Mouse (Mus musculus): ENCODE measurements at regions not wholly inside any gene's neighbourhood (a gene's known extent, or its start where the extent isn't known, plus 50 kb on each side); places are given as distances from the start of the nearest gene placed in this dataset.

GRCm38 (mm10) chr10:44730721-44731120 lies 202.4 kb upstream of the Prdm1 start:
- Histone ChIP-seq H3K27ac (no peak overlapping the region), H3K9ac (no peak overlapping the region), H3K4me3 (replicated peaks; ENCODE audit: low read length) (no peak overlapping the region), H3K36me3 (replicated peaks; ENCODE audit: control insufficient read depth, insufficient read depth) (no peaks in the 10 kb centered on the region), H3K9me3 (ENCODE audit: control insufficient read depth, low read length) (no peaks in the 10 kb centered on the region), H3K4me2 (replicated peaks) (no peak overlapping the region), H3K27me3 (ENCODE audit: control insufficient read depth, insufficient read depth, low read length) (no peaks in the 10 kb centered on the region), H3K4me1 (replicated peaks; ENCODE audit: control insufficient read depth, insufficient read depth, low read length) (no peaks in the 10 kb centered on the region)
- no peak for DNase-seq (ENCODE audit: low spot score)
- WGBS = 90% methylated on average over 8 of the region's 8 CpGs
- no peak for ATAC-seq (ENCODE audit: low FRiP score)

- no peak for ATAC-seq (ENCODE audit: low FRiP score)
- H3K4me1 ChIP-seq (replicated peaks; ENCODE audit: control insufficient read depth, insufficient read depth, low read length) = no peaks in the 10 kb centered on the region
- no peak overlapping the region for H3K27ac ChIP-seq
- no peak overlapping the region for H3K9ac ChIP-seq
- no peak overlapping the region for H3K4me3 ChIP-seq (replicated peaks; ENCODE audit: low read length)
- H3K9me3 ChIP-seq (ENCODE audit: control insufficient read depth, low read length) = no peaks in the 10 kb centered on the region
- no peak for DNase-seq (ENCODE audit: low spot score)
- H3K27me3 ChIP-seq (ENCODE audit: control insufficient read depth, insufficient read depth, low read length) = no peaks in the 10 kb centered on the region
- no peaks in the 10 kb centered on the region for H3K36me3 ChIP-seq (replicated peaks; ENCODE audit: control insufficient read depth, insufficient read depth)
- no peak overlapping the region for H3K4me2 ChIP-seq (replicated peaks)
- 85% methylated on average over 4 of the region's 4 CpGs for WGBS
Measured at GRCm38 (mm10) chr10:44728963-44729362, 200.7 kb upstream of the Prdm1 start.

GRCm38 (mm10) chr10:44724575-44724974 lies 196.3 kb upstream of the Prdm1 start:
- no peak overlapping the region for H3K9ac ChIP-seq
- H3K9me3 ChIP-seq (ENCODE audit: control insufficient read depth, low read length) = no peaks in the 10 kb centered on the region
- ATAC-seq (ENCODE audit: low FRiP score) (no peak), DNase-seq (ENCODE audit: low spot score) (no peak)
- no peaks in the 10 kb centered on the region for H3K36me3 ChIP-seq (replicated peaks; ENCODE audit: control insufficient read depth, insufficient read depth)
- H3K4me3 ChIP-seq (replicated peaks; ENCODE audit: low read length) = no peak overlapping the region
- H3K27me3 ChIP-seq (ENCODE audit: control insufficient read depth, insufficient read depth, low read length) = no peaks in the 10 kb centered on the region
- H3K4me1 ChIP-seq (replicated peaks; ENCODE audit: control insufficient read depth, insufficient read depth, low read length) = no peaks in the 10 kb centered on the region
- no peak overlapping the region for H3K27ac ChIP-seq
- 77% methylated on average over 3 of the region's 3 CpGs for WGBS
- H3K4me2 ChIP-seq (replicated peaks) = no peak overlapping the region

- DNase-seq (ENCODE audit: low spot score) (no peak), ATAC-seq (ENCODE audit: low FRiP score) (no peak)
- Histone ChIP-seq H3K36me3 (replicated peaks; ENCODE audit: control insufficient read depth, insufficient read depth) (no peaks in the 10 kb centered on the region), H3K4me1 (replicated peaks; ENCODE audit: control insufficient read depth, insufficient read depth, low read length) (no peaks in the 10 kb centered on the region), H3K27me3 (ENCODE audit: control insufficient read depth, insufficient read depth, low read length) (no peaks in the 10 kb centered on the region), H3K9me3 (ENCODE audit: control insufficient read depth, low read length) (no peaks in the 10 kb centered on the region), H3K9ac (no peak overlapping the region), H3K27ac (no peak overlapping the region), H3K4me3 (replicated peaks; ENCODE audit: low read length) (no peak overlapping the region), H3K4me2 (replicated peaks) (no peak overlapping the region)
- WGBS = 74% methylated on average over 1 of the region's 1 CpGs
Measured at GRCm38 (mm10) chr10:44723845-44724244, 195.5 kb upstream of the Prdm1 start.

- no peak overlapping the region for H3K4me3 ChIP-seq (replicated peaks; ENCODE audit: low read length)
- DNase-seq (ENCODE audit: low spot score) = no peak
- no peak overlapping the region for H3K9ac ChIP-seq
- H3K4me1 ChIP-seq (replicated peaks; ENCODE audit: control insufficient read depth, insufficient read depth, low read length) = no peaks in the 10 kb centered on the region
- no peak for ATAC-seq (ENCODE audit: low FRiP score)
- WGBS = 85% methylated on average over 5 of the region's 5 CpGs
- H3K4me2 ChIP-seq (replicated peaks) = no peak overlapping the region
- H3K36me3 ChIP-seq (replicated peaks; ENCODE audit: control insufficient read depth, insufficient read depth) = no peaks in the 10 kb centered on the region
- H3K27ac ChIP-seq = no peak overlapping the region
- no peaks in the 10 kb centered on the region for H3K27me3 ChIP-seq (ENCODE audit: control insufficient read depth, insufficient read depth, low read length)
- H3K9me3 ChIP-seq (ENCODE audit: control insufficient read depth, low read length) = no peaks in the 10 kb centered on the region
Measured at GRCm38 (mm10) chr10:44723321-44723720, 195.0 kb upstream of the Prdm1 start.

- 87% methylated on average over 10 of the region's 10 CpGs for WGBS
- no peak for ATAC-seq (ENCODE audit: low FRiP score)
Measured at GRCm38 (mm10) chr10:44721670-44722069, 193.4 kb upstream of the Prdm1 start.

GRCm38 (mm10) chr10:44716612-44717011 lies 188.3 kb upstream of the Prdm1 start:
- WGBS = 21% methylated on average over 5 of the region's 5 CpGs
- ATAC-seq (ENCODE audit: low FRiP score) (no peak), DNase-seq (ENCODE audit: low spot score) (no peak)

More at GRCm38 (mm10) chr10:44721670-44722069, 193.4 kb upstream of the Prdm1 start:
- Histone ChIP-seq H3K9me3 (ENCODE audit: control insufficient read depth, low read length) (no peaks in the 10 kb centered on the region), H3K9ac (no peak overlapping the region), H3K27ac (no peak overlapping the region), H3K4me2 (replicated peaks) (no peak overlapping the region), H3K4me1 (replicated peaks; ENCODE audit: control insufficient read depth, insufficient read depth, low read length) (no peaks in the 10 kb centered on the region), H3K36me3 (replicated peaks; ENCODE audit: control insufficient read depth, insufficient read depth) (no peaks in the 10 kb centered on the region), H3K4me3 (replicated peaks; ENCODE audit: low read length) (no peak overlapping the region), H3K27me3 (ENCODE audit: control insufficient read depth, insufficient read depth, low read length) (no peaks in the 10 kb centered on the region)
- no peak for DNase-seq (ENCODE audit: low spot score)

GRCm38 (mm10) chr10:44715902-44716301 lies 187.6 kb upstream of the Prdm1 start:
- Histone ChIP-seq H3K27me3 (ENCODE audit: control insufficient read depth, insufficient read depth, low read length) (no peaks in the 10 kb centered on the region), H3K4me3 (replicated peaks; ENCODE audit: low read length) (no peak overlapping the region), H3K27ac (no peak overlapping the region), H3K36me3 (replicated peaks; ENCODE audit: control insufficient read depth, insufficient read depth) (no peaks in the 10 kb centered on the region), H3K4me1 (replicated peaks; ENCODE audit: control insufficient read depth, insufficient read depth, low read length) (no peaks in the 10 kb centered on the region), H3K9ac (no peak overlapping the region), H3K9me3 (ENCODE audit: control insufficient read depth, low read length) (no peaks in the 10 kb centered on the region), H3K4me2 (replicated peaks) (no peak overlapping the region)
- ATAC-seq (ENCODE audit: low FRiP score) (no peak), DNase-seq (ENCODE audit: low spot score) (no peak)

More at GRCm38 (mm10) chr10:44716612-44717011, 188.3 kb upstream of the Prdm1 start:
- H3K9ac ChIP-seq = no peak overlapping the region
- H3K4me1 ChIP-seq (replicated peaks; ENCODE audit: control insufficient read depth, insufficient read depth, low read length) = no peaks in the 10 kb centered on the region
- H3K9me3 ChIP-seq (ENCODE audit: control insufficient read depth, low read length) = no peaks in the 10 kb centered on the region
- no peak overlapping the region for H3K4me2 ChIP-seq (replicated peaks)
- H3K4me3 ChIP-seq (replicated peaks; ENCODE audit: low read length) = no peak overlapping the region
- H3K36me3 ChIP-seq (replicated peaks; ENCODE audit: control insufficient read depth, insufficient read depth) = no peaks in the 10 kb centered on the region
- H3K27me3 ChIP-seq (ENCODE audit: control insufficient read depth, insufficient read depth, low read length) = no peaks in the 10 kb centered on the region
- no peak overlapping the region for H3K27ac ChIP-seq

- H3K4me2 ChIP-seq (replicated peaks) = no peak overlapping the region
- no peak for ATAC-seq (ENCODE audit: low FRiP score)
- H3K27me3 ChIP-seq (ENCODE audit: control insufficient read depth, insufficient read depth, low read length) = no peaks in the 10 kb centered on the region
- H3K4me3 ChIP-seq (replicated peaks; ENCODE audit: low read length) = no peak overlapping the region
- 88% methylated on average over 4 of the region's 4 CpGs for WGBS
- H3K4me1 ChIP-seq (replicated peaks; ENCODE audit: control insufficient read depth, insufficient read depth, low read length) = no peaks in the 10 kb centered on the region
- no peak overlapping the region for H3K9ac ChIP-seq
- no peaks in the 10 kb centered on the region for H3K9me3 ChIP-seq (ENCODE audit: control insufficient read depth, low read length)
- no peaks in the 10 kb centered on the region for H3K36me3 ChIP-seq (replicated peaks; ENCODE audit: control insufficient read depth, insufficient read depth)
- H3K27ac ChIP-seq = no peak overlapping the region
- no peak for DNase-seq (ENCODE audit: low spot score)
Measured at GRCm38 (mm10) chr10:44708830-44709229, 180.5 kb upstream of the Prdm1 start.

GRCm38 (mm10) chr10:44704143-44704542 lies 175.8 kb upstream of the Prdm1 start:
- Histone ChIP-seq H3K4me3 (replicated peaks; ENCODE audit: low read length) (no peak overlapping the region), H3K36me3 (replicated peaks; ENCODE audit: control insufficient read depth, insufficient read depth) (no peaks in the 10 kb centered on the region), H3K9me3 (ENCODE audit: control insufficient read depth, low read length) (no peaks in the 10 kb centered on the region), H3K4me1 (replicated peaks; ENCODE audit: control insufficient read depth, insufficient read depth, low read length) (no peaks in the 10 kb centered on the region), H3K4me2 (replicated peaks) (no peak overlapping the region), H3K27me3 (ENCODE audit: control insufficient read depth, insufficient read depth, low read length) (no peaks in the 10 kb centered on the region), H3K27ac (no peak overlapping the region), H3K9ac (no peak overlapping the region)
- 90% methylated on average over 3 of the region's 3 CpGs for WGBS
- no peak for DNase-seq (ENCODE audit: low spot score)
- ATAC-seq (ENCODE audit: low FRiP score) = no peak
